Mouse (Mus musculus) heart, adult 2 months (tissue): ENCODE data around the gene Ccnd3.

Experiments used
- EP300 ChIP-seq: fragments of 200-500 bp; IDR thresholded peaks from 2 replicates; pipeline ENCODE4 v1.6.1; 2011; ENCODE audit warnings: low read depth, low read length, control low read depth; ENCODE audit not compliant: insufficient read depth
- POLR2A ChIP-seq: fragments of 200-500 bp; IDR thresholded peaks from 2 replicates; pipeline ENCODE4 v1.6.1; 2011; ENCODE audit warnings: mild to moderate bottlenecking, low read depth, low read length, control low read depth; ENCODE audit not compliant: insufficient read depth

- TF ChIP-seq POLR2A (no peak), EP300 (no peak)
Measured at GRCm38 (mm10) chr17:47574830-47575229, 70.0 kb downstream of the Ccnd3 start.
